Mouse (Mus musculus): Measurements from ENCODE around the gene Ecm1.

Ecm1 gene

GRCm38 (mm10) chr3:95689171-95689915 lies 50.0 kb downstream of the Ecm1 start:
- DNase-seq = no peak

- DNase-seq = peak; percentile 62
These were observed 51.6 kb downstream of the Ecm1 start, which contains the start of gene Adamtsl4 for GRCm38 (mm10) chr3:95687524-95688421. TSS of gene Adamtsl4 (minus strand) at chr3:95687917.

- no peak for DNase-seq
These were observed 52.2 kb downstream of the Ecm1 start for GRCm38 (mm10) chr3:95687168-95687523.

- no peak for DNase-seq
These were observed 52.7 kb downstream of the Ecm1 start for GRCm38 (mm10) chr3:95686492-95687167.

GRCm38 (mm10) chr3:95685701-95686100 lies 53.7 kb downstream of the Ecm1 start:
- no peak for DNase-seq

GRCm38 (mm10) chr3:95685301-95685700 lies 54.1 kb downstream of the Ecm1 start:
- DNase-seq = no peak

GRCm38 (mm10) chr3:95684846-95685245 lies 54.5 kb downstream of the Ecm1 start:
- no peak for DNase-seq

Measured in cerebellum, adult 8-10 months (tissue).